7 mouse cellular contexts compared by ENCODE assay signal in genomic region chr2:32740916-32741272, GRCm38 (mm10). TPM values are rescaled to one million over a fixed set of nuclear protein-coding genes. Genes with fewer than 3 reads are reported as not detected.
DNase-seq lines count a peak whose midpoint lies in the region; ATAC-seq and TF ChIP-seq lines count a peak whose summit lies in the region.

Gene 6330409D20Rik, minus strand, starts transcription at chr2:32741016.

- H3K36me3 ChIP-seq in lung, embryonic 16.5 days (ENCODE audit: control insufficient read depth, insufficient read depth, low read length), result no peaks in the 10 kb centered on the region
- peaks cover 18% of the 10 kb centered on the region for H3K36me3 ChIP-seq in forebrain, postnatal 0 days (ENCODE audit: insufficient read depth)
- H3K36me3 ChIP-seq in liver, embryonic 12.5 days, result peaks cover 8% of the 10 kb centered on the region
- H3K36me3 ChIP-seq in stomach, postnatal 0 days (ENCODE audit: control insufficient read depth, insufficient read depth, low read length), result no peaks in the 10 kb centered on the region

- H3K4me3 ChIP-seq in lung, embryonic 16.5 days (ENCODE audit: low read length), result peak within 1 kb of the TSS; percentile 43
- H3K4me3 ChIP-seq in forebrain, postnatal 0 days (ENCODE audit: low read depth, low read length), result peak within 1 kb of the TSS; percentile 89
- H3K4me3 ChIP-seq in liver, embryonic 12.5 days, result peak within 1 kb of the TSS; percentile 39
- H3K4me3 ChIP-seq in stomach, postnatal 0 days (ENCODE audit: low read depth, low read length), result peak within 1 kb of the TSS; percentile 44

- WGBS in lung, embryonic 16.5 days, result 11% methylated on average over 11 of the region's 11 CpGs
- WGBS in forebrain, postnatal 0 days, result 9% methylated on average over 11 of the region's 11 CpGs
- WGBS in liver, embryonic 12.5 days (ENCODE audit: insufficient replicate concordance), result 28% methylated on average over 11 of the region's 11 CpGs
- WGBS in stomach, postnatal 0 days, result 18% methylated on average over 11 of the region's 11 CpGs

- no peak for TF ChIP-seq EP300 in stomach, postnatal 0 days (optimal IDR thresholded peaks at IDR 0.05)

- no peak for DNase-seq in lung, adult 18-20 months
- DNase-seq in forebrain, postnatal 0 days, result no peak
- DNase-seq in stomach, postnatal 0 days (ENCODE audit: low spot score), result no peak
- no peak for DNase-seq in layer of hippocampus, adult 18-20 months (ENCODE audit: low spot score in 2 of 2)
- no peak for DNase-seq in ovary, postnatal 14 days (ENCODE audit: low spot score)

- TF ChIP-seq CTCF in forebrain, postnatal 0 days (IDR thresholded peaks at IDR 0.05; ENCODE audit: low read depth), result no peak
- TF ChIP-seq CTCF in stomach, postnatal 0 days (IDR thresholded peaks at IDR 0.05; ENCODE audit: low read depth), result no peak

- peaks cover 8% of the 10 kb centered on the region for H3K4me1 ChIP-seq in lung, embryonic 16.5 days (replicated peaks; ENCODE audit: control insufficient read depth, insufficient read depth, low read length)
- H3K4me1 ChIP-seq in forebrain, postnatal 0 days (ENCODE audit: insufficient read depth), result peaks cover 8% of the 10 kb centered on the region; the same call in 1 of the 2 replicates
- H3K4me1 ChIP-seq in liver, embryonic 12.5 days, result peaks cover 22% of the 10 kb centered on the region
- H3K4me1 ChIP-seq in stomach, postnatal 0 days (replicated peaks; ENCODE audit: control insufficient read depth, insufficient read depth), result peaks cover 6% of the 10 kb centered on the region; the same call in 1 of the 2 replicates

- H3K27ac ChIP-seq in lung, embryonic 16.5 days (ENCODE audit: low read length), result no peak within 1 kb of the TSS
- H3K27ac ChIP-seq in forebrain, postnatal 0 days (ENCODE audit: low read depth, low read length), result peak within 1 kb of the TSS; percentile 86
- H3K27ac ChIP-seq in liver, embryonic 12.5 days, result no peak within 1 kb of the TSS
- H3K27ac ChIP-seq in stomach, postnatal 0 days (replicated peaks), result no peak within 1 kb of the TSS

- H3K27me3 ChIP-seq in lung, embryonic 16.5 days (ENCODE audit: control insufficient read depth, insufficient read depth, low read depth, low read length), result peaks cover 29% of the 10 kb centered on the region
- no peaks in the 10 kb centered on the region for H3K27me3 ChIP-seq in forebrain, postnatal 0 days (ENCODE audit: insufficient read depth, low read length)
- H3K27me3 ChIP-seq in liver, embryonic 12.5 days (replicated peaks), result peaks cover 36% of the 10 kb centered on the region
- peaks cover 8% of the 10 kb centered on the region; the same call in 1 of the 2 replicates for H3K27me3 ChIP-seq in stomach, postnatal 0 days (ENCODE audit: control insufficient read depth, insufficient read depth, low read length)

- no peak for ATAC-seq in lung, embryonic 16.5 days (ENCODE audit: low read depth)
- ATAC-seq in forebrain, postnatal 0 days, result no peak
- ATAC-seq in liver, embryonic 12.5 days, result no peak
- no peak for ATAC-seq in stomach, postnatal 0 days (ENCODE audit: low FRiP score, low TSS enrichment)

- H3K4me2 ChIP-seq in lung, embryonic 16.5 days (ENCODE audit: low read depth, low read length), result peak within 1 kb of the TSS; percentile 77
- H3K4me2 ChIP-seq in forebrain, postnatal 0 days (ENCODE audit: low read depth), result peak within 1 kb of the TSS; percentile 72
- peak within 1 kb of the TSS; percentile 69 for H3K4me2 ChIP-seq in liver, embryonic 12.5 days
- peak within 1 kb of the TSS; percentile 78 for H3K4me2 ChIP-seq in stomach, postnatal 0 days (replicated peaks; ENCODE audit: low read depth)

- no peaks in the 10 kb centered on the region for H3K9me3 ChIP-seq in lung, embryonic 16.5 days (ENCODE audit: control insufficient read depth, low read length)
- H3K9me3 ChIP-seq in forebrain, postnatal 0 days (ENCODE audit: low read length), result no peaks in the 10 kb centered on the region
- H3K9me3 ChIP-seq in liver, embryonic 12.5 days (replicated peaks), result no peaks in the 10 kb centered on the region
- no peaks in the 10 kb centered on the region for H3K9me3 ChIP-seq in stomach, postnatal 0 days (ENCODE audit: control insufficient read depth, low read length)

- H3K9ac ChIP-seq in lung, embryonic 16.5 days (ENCODE audit: low read length), result peak within 1 kb of the TSS; percentile 44
- peak within 1 kb of the TSS; percentile 92 for H3K9ac ChIP-seq in forebrain, postnatal 0 days
- no peak within 1 kb of the TSS; the same call in 1 of the 2 replicates for H3K9ac ChIP-seq in liver, embryonic 12.5 days
- H3K9ac ChIP-seq in stomach, postnatal 0 days (ENCODE audit: low read length), result peak within 1 kb of the TSS; percentile 48

RNA-seq across cellular contexts. Expression of gene 6330409D20Rik, which starts in this region (rescaled TPM):
- polyA plus RNA-seq in lung, embryonic 16.5 days (2015; fragmentation: Nextera tagmentation; extraction: Ambion mirVana), result 0.34 and 0.43 TPM in 2 replicates
- 2.1 and 4.3 TPM in 2 replicates for total RNA-seq in forebrain, postnatal 0 days (2014; rRNA removed)
- 2.2 and 2.9 TPM in 2 replicates for polyA plus RNA-seq in forebrain, postnatal 0 days (2015; fragmentation: Nextera tagmentation; extraction: Ambion mirVana)
- polyA plus RNA-seq in liver, embryonic 12.5 days (2016; fragmentation: Nextera tagmentation; extraction: Ambion mirVana), result not detected in 2 replicates
- not detected in 2 replicates for polyA plus RNA-seq in stomach, postnatal 0 days (2015; fragmentation: Nextera tagmentation; extraction: Ambion mirVana)
- 1 to 10 TPM; 1.5 to 1.8 TPM for total RNA-seq in layer of hippocampus, adult 18-20 months (2021)

Comparison
In these comparisons a context has a peak if more than half of its experiments do, and no peak if none do; other contexts are left out.
1. H3K4me3 ChIP-seq: peak in every context shown above with its lines; median percentile 89 in forebrain, postnatal 0 days; 44 in stomach, postnatal 0 days; 43 in lung, embryonic 16.5 days; 39 in liver, embryonic 12.5 days.